Mouse (Mus musculus): Measurements from ENCODE around the gene Lamp1.

DNA sequence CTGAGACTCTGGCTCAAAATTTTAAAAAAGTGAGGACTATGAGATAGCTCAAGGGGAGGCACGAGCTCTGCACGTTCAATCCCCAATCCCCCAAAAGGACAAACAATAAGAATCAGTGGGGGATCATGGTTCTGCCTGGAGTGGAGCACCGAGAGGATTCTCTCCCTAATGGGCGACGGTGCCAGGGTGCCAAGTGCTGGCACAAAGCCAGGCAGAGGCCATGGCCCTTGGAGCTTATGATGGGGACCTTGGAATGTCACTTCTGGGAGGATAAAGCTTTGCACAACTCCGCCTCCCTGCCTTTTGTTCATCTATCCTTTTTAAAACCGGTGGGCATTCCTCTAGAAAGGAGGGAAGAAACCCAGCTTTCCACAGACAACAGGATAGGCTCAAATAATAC lies 28.7 kb downstream of the Lamp1 start:
- TF ChIP-seq CTCF (IDR thresholded peaks at IDR 0.05; ENCODE audit: control insufficient read depth, insufficient read depth, insufficient replicate concordance, low read depth, low read length) (no peak), POLR2A (IDR thresholded peaks at IDR 0.05; ENCODE audit: control insufficient read depth, low read depth, low read length) (no peak)
